Mouse (Mus musculus) monocyte, adult 2 months (primary cell): ENCODE measurements around the gene Kiss1r.

Source experiments
- DNase-seq, 2 experiments: peaks; one replicate each; pipeline ENCODE4 v3.0.0; 2022; ENCODE audit warnings: low spot score in 2 of 2, low read depth in 1 of 2

Kiss1r gene

DNA sequence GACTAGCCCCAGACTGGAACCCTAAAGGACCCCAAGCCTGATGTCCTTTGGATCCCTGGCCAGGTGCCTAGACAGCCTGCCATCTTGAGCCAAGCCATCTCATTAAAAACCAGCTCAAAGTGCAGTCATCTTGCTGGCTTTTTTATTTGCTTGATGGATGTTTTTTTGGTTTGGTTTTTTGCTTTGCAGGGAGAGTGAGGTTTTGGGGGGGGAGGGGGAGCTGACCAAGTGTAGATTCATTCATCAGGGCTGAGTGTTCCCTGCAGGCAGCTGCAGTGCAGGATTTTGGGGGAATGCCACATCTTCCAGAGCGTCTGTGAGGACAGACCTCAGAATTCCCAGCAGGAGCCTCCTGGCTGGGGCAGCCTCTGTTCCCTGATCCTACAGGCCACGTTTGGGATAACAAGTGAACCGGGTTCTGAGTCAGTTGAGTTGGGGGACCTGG, 52.4 kb downstream of the Kiss1r start:
- no peak for DNase-seq

DNA sequence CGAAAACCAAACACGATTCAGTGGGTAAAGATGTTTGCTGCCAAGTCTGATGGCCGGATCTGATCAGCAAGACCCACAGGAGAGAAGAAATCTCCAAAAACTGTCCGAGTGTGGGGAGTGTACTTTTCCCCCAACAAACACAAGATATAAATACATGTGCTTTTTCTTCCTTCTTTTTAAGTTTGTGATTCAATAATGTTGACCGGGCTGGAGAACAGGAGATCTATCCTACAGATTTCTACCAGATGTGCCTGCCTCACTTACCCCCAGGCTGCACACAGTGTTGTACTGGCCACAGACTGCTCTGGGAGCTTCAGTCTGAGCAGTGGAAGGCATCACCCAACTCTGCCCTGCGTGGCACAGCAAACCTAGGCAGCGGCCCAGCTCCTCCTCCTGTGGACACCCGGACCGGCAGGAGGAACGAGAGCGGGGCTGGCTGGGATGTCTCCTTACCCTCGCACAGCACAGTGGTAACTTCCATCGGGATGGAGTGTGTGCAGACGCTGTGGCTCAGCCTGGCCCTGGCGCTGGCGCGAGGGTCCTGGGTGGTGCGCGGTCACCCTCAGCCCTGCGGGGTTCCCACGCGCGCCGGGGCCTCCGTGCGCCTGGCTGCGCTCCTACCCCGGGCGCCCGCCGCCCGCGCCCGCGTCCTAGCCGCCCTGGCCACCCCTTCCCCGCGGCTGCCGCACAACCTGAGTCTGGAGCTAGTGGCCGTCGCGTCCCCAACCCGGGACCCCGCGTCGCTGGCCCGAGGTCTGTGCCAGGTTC, 53.8 kb downstream of the Kiss1r start, which contains the start of gene Grin3b:
Grin3b (plus strand) TSS at position 301 of the 768 bp plus-strand sequence.
- DNase-seq, result no peak

GRCm38 (mm10) chr10:79971183-79971497, 54.4 kb downstream of the Kiss1r start:
- no peak for DNase-seq
